Mouse (Mus musculus): ENCODE data around the gene Cmah. TPM values are rescaled to one million over a fixed set of nuclear protein-coding genes. Genes with fewer than 3 reads are reported as not detected.

The Cmah gene
- polyA plus RNA-seq, 1 experiment from 2014 or later = 0.04 TPM

GRCm38 (mm10) chr13:24445166-24445565 lies 118.0 kb downstream of the Cmah start:
- Histone ChIP-seq H3K4me2 (ENCODE audit: low read depth, low read length) (no peak overlapping the region), H3K27ac (ENCODE audit: low read depth, low read length) (no peak overlapping the region), H3K4me3 (ENCODE audit: low read depth, low read length) (no peak overlapping the region), H3K27me3 (ENCODE audit: control insufficient read depth, insufficient read depth, low read length) (no peaks in the 10 kb centered on the region), H3K36me3 (ENCODE audit: control insufficient read depth, insufficient read depth, low read length) (no peaks in the 10 kb centered on the region), H3K4me1 (ENCODE audit: control insufficient read depth, insufficient read depth, low read length) (no peaks in the 10 kb centered on the region), H3K9ac (replicated peaks; ENCODE audit: low read depth, low read length) (no peak overlapping the region), H3K9me3 (ENCODE audit: control insufficient read depth, low read length) (no peaks in the 10 kb centered on the region)
- ATAC-seq (ENCODE audit: low read depth) = no peak
- WGBS = 90% methylated on average over 3 of the region's 3 CpGs

- WGBS = 89% methylated on average over 4 of the region's 4 CpGs
- no peaks in the 10 kb centered on the region for H3K4me1 ChIP-seq (ENCODE audit: control insufficient read depth, insufficient read depth, low read length)
- ATAC-seq (ENCODE audit: low read depth) = no peak
Measured at GRCm38 (mm10) chr13:24446081-24446480, 118.9 kb downstream of the Cmah start.

GRCm38 (mm10) chr13:24447043-24447442 lies 119.8 kb downstream of the Cmah start:
- no peaks in the 10 kb centered on the region for H3K36me3 ChIP-seq (ENCODE audit: control insufficient read depth, insufficient read depth, low read length)
- no peak overlapping the region for H3K9ac ChIP-seq (replicated peaks; ENCODE audit: low read depth, low read length)
- no peaks in the 10 kb centered on the region for H3K27me3 ChIP-seq (ENCODE audit: control insufficient read depth, insufficient read depth, low read length)
- no peak overlapping the region for H3K27ac ChIP-seq (ENCODE audit: low read depth, low read length)
- 69% methylated on average over 5 of the region's 5 CpGs for WGBS
- no peaks in the 10 kb centered on the region for H3K4me1 ChIP-seq (ENCODE audit: control insufficient read depth, insufficient read depth, low read length)
- H3K4me2 ChIP-seq (ENCODE audit: low read depth, low read length) = no peak overlapping the region
- no peak for ATAC-seq (ENCODE audit: low read depth)
- H3K9me3 ChIP-seq (ENCODE audit: control insufficient read depth, low read length) = no peaks in the 10 kb centered on the region
- no peak overlapping the region for H3K4me3 ChIP-seq (ENCODE audit: low read depth, low read length)

More at GRCm38 (mm10) chr13:24446081-24446480, 118.9 kb downstream of the Cmah start:
- Histone ChIP-seq H3K27ac (ENCODE audit: low read depth, low read length) (no peak overlapping the region), H3K36me3 (ENCODE audit: control insufficient read depth, insufficient read depth, low read length) (no peaks in the 10 kb centered on the region), H3K9ac (replicated peaks; ENCODE audit: low read depth, low read length) (no peak overlapping the region), H3K4me2 (ENCODE audit: low read depth, low read length) (no peak overlapping the region), H3K4me3 (ENCODE audit: low read depth, low read length) (no peak overlapping the region), H3K27me3 (ENCODE audit: control insufficient read depth, insufficient read depth, low read length) (no peaks in the 10 kb centered on the region), H3K9me3 (ENCODE audit: control insufficient read depth, low read length) (no peaks in the 10 kb centered on the region)

GRCm38 (mm10) chr13:24448578-24448977 lies 121.4 kb downstream of the Cmah start:
- no peak for ATAC-seq (ENCODE audit: low read depth)
- Histone ChIP-seq H3K36me3 (ENCODE audit: control insufficient read depth, insufficient read depth, low read length) (no peaks in the 10 kb centered on the region), H3K4me2 (ENCODE audit: low read depth, low read length) (no peak overlapping the region), H3K4me3 (ENCODE audit: low read depth, low read length) (no peak overlapping the region), H3K9me3 (ENCODE audit: control insufficient read depth, low read length) (no peaks in the 10 kb centered on the region), H3K27ac (ENCODE audit: low read depth, low read length) (no peak overlapping the region), H3K9ac (replicated peaks; ENCODE audit: low read depth, low read length) (no peak overlapping the region), H3K27me3 (ENCODE audit: control insufficient read depth, insufficient read depth, low read length) (no peaks in the 10 kb centered on the region), H3K4me1 (ENCODE audit: control insufficient read depth, insufficient read depth, low read length) (no peaks in the 10 kb centered on the region)
- WGBS = 82% methylated on average over 6 of the region's 6 CpGs

GRCm38 (mm10) chr13:24451455-24451854 lies 124.3 kb downstream of the Cmah start:
- no peak for ATAC-seq (ENCODE audit: low read depth)
- WGBS = 80% methylated on average over 2 of the region's 2 CpGs

GRCm38 (mm10) chr13:24453737-24454136 lies 126.5 kb downstream of the Cmah start:
- Histone ChIP-seq H3K27ac (ENCODE audit: low read depth, low read length) (no peak overlapping the region), H3K9me3 (ENCODE audit: control insufficient read depth, low read length) (no peaks in the 10 kb centered on the region), H3K27me3 (ENCODE audit: control insufficient read depth, insufficient read depth, low read length) (no peaks in the 10 kb centered on the region), H3K4me1 (ENCODE audit: control insufficient read depth, insufficient read depth, low read length) (no peaks in the 10 kb centered on the region), H3K4me3 (ENCODE audit: low read depth, low read length) (no peak overlapping the region), H3K9ac (replicated peaks; ENCODE audit: low read depth, low read length) (no peak overlapping the region), H3K4me2 (ENCODE audit: low read depth, low read length) (no peak overlapping the region), H3K36me3 (ENCODE audit: control insufficient read depth, insufficient read depth, low read length) (no peaks in the 10 kb centered on the region)
- no peak for ATAC-seq (ENCODE audit: low read depth)
- 95% methylated on average over 5 of the region's 5 CpGs for WGBS

More at GRCm38 (mm10) chr13:24451455-24451854, 124.3 kb downstream of the Cmah start:
- no peaks in the 10 kb centered on the region for H3K36me3 ChIP-seq (ENCODE audit: control insufficient read depth, insufficient read depth, low read length)
- H3K27ac ChIP-seq (ENCODE audit: low read depth, low read length) = no peak overlapping the region
- no peaks in the 10 kb centered on the region for H3K27me3 ChIP-seq (ENCODE audit: control insufficient read depth, insufficient read depth, low read length)
- no peak overlapping the region for H3K4me3 ChIP-seq (ENCODE audit: low read depth, low read length)
- no peak overlapping the region for H3K9ac ChIP-seq (replicated peaks; ENCODE audit: low read depth, low read length)
- H3K4me2 ChIP-seq (ENCODE audit: low read depth, low read length) = no peak overlapping the region
- no peaks in the 10 kb centered on the region for H3K9me3 ChIP-seq (ENCODE audit: control insufficient read depth, low read length)
- no peaks in the 10 kb centered on the region for H3K4me1 ChIP-seq (ENCODE audit: control insufficient read depth, insufficient read depth, low read length)

GRCm38 (mm10) chr13:24456385-24456784 lies 129.2 kb downstream of the Cmah start:
- Histone ChIP-seq H3K9ac (replicated peaks; ENCODE audit: low read depth, low read length) (no peak overlapping the region), H3K9me3 (ENCODE audit: control insufficient read depth, low read length) (no peaks in the 10 kb centered on the region), H3K4me1 (ENCODE audit: control insufficient read depth, insufficient read depth, low read length) (no peaks in the 10 kb centered on the region), H3K27ac (ENCODE audit: low read depth, low read length) (no peak overlapping the region), H3K36me3 (ENCODE audit: control insufficient read depth, insufficient read depth, low read length) (no peaks in the 10 kb centered on the region), H3K4me2 (ENCODE audit: low read depth, low read length) (no peak overlapping the region), H3K4me3 (ENCODE audit: low read depth, low read length) (no peak overlapping the region), H3K27me3 (ENCODE audit: control insufficient read depth, insufficient read depth, low read length) (no peaks in the 10 kb centered on the region)
- no peak for ATAC-seq (ENCODE audit: low read depth)
- WGBS = 92% methylated on average over 4 of the region's 4 CpGs

GRCm38 (mm10) chr13:24460517-24460916 lies 133.3 kb downstream of the Cmah start:
- Histone ChIP-seq H3K4me2 (ENCODE audit: low read depth, low read length) (no peak overlapping the region), H3K36me3 (ENCODE audit: control insufficient read depth, insufficient read depth, low read length) (no peaks in the 10 kb centered on the region), H3K27ac (ENCODE audit: low read depth, low read length) (no peak overlapping the region), H3K27me3 (ENCODE audit: control insufficient read depth, insufficient read depth, low read length) (no peaks in the 10 kb centered on the region), H3K4me1 (ENCODE audit: control insufficient read depth, insufficient read depth, low read length) (no peaks in the 10 kb centered on the region), H3K9ac (replicated peaks; ENCODE audit: low read depth, low read length) (no peak overlapping the region), H3K4me3 (ENCODE audit: low read depth, low read length) (no peak overlapping the region), H3K9me3 (ENCODE audit: control insufficient read depth, low read length) (no peaks in the 10 kb centered on the region)
- ATAC-seq (ENCODE audit: low read depth) = no peak
- WGBS = 86% methylated on average over 5 of the region's 5 CpGs

- H3K4me3 ChIP-seq (ENCODE audit: low read depth, low read length) = no peak overlapping the region
- H3K36me3 ChIP-seq (ENCODE audit: control insufficient read depth, insufficient read depth, low read length) = no peaks in the 10 kb centered on the region
- WGBS = 81% methylated on average over 7 of the region's 7 CpGs
- H3K9me3 ChIP-seq (ENCODE audit: control insufficient read depth, low read length) = no peaks in the 10 kb centered on the region
- no peak overlapping the region for H3K9ac ChIP-seq (replicated peaks; ENCODE audit: low read depth, low read length)
- no peaks in the 10 kb centered on the region for H3K27me3 ChIP-seq (ENCODE audit: control insufficient read depth, insufficient read depth, low read length)
- no peak overlapping the region for H3K4me2 ChIP-seq (ENCODE audit: low read depth, low read length)
- H3K4me1 ChIP-seq (ENCODE audit: control insufficient read depth, insufficient read depth, low read length) = no peaks in the 10 kb centered on the region
- H3K27ac ChIP-seq (ENCODE audit: low read depth, low read length) = no peak overlapping the region
- ATAC-seq (ENCODE audit: low read depth) = no peak
Measured at GRCm38 (mm10) chr13:24463767-24464166, 136.6 kb downstream of the Cmah start.

GRCm38 (mm10) chr13:24466027-24466426 lies 138.8 kb downstream of the Cmah start:
- Histone ChIP-seq H3K4me2 (ENCODE audit: low read depth, low read length) (no peak overlapping the region), H3K4me3 (ENCODE audit: low read depth, low read length) (no peak overlapping the region), H3K4me1 (ENCODE audit: control insufficient read depth, insufficient read depth, low read length) (no peaks in the 10 kb centered on the region), H3K9ac (replicated peaks; ENCODE audit: low read depth, low read length) (no peak overlapping the region), H3K9me3 (ENCODE audit: control insufficient read depth, low read length) (no peaks in the 10 kb centered on the region), H3K36me3 (ENCODE audit: control insufficient read depth, insufficient read depth, low read length) (no peaks in the 10 kb centered on the region), H3K27me3 (ENCODE audit: control insufficient read depth, insufficient read depth, low read length) (no peaks in the 10 kb centered on the region), H3K27ac (ENCODE audit: low read depth, low read length) (no peak overlapping the region)
- no peak for ATAC-seq (ENCODE audit: low read depth)
- WGBS = 94% methylated on average over 9 of the region's 9 CpGs

All from neural tube, embryonic 14.5 days (tissue).